In the genomic region with DNA sequence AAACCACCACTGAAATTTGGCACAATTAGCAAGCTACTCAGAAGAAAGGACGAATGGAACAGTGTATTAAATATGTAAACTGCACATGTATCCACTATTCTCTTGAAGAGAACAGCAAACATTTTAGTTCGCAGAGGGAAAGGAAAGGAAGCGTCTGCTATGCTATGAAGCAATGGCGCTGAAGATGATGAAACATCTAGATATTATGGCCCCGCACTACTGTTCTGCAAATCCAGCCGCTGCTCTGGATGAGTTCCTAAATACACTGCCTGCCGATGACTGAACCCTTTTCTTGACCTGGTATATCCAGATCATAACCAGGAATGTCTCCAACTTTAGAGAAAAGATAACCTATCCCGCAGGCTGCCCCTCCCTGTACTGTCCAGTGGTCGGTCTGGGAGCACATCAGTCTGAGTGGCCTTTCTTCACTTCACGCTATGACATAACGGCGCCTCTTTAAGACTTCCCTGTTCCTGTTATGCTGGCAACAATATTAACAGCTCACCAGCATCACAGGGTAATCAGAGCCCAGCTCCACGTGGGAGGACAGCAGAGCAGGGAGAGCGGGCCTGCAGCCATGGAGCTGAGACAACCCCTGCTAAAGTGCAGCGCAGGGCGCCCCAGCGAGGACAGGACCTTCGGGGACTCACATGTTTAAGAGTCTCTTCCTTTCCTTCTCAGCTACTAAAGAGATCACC, we compare ENCODE assay signal across 39 mouse cellular contexts. TPM values are rescaled to one million over a fixed set of nuclear protein-coding genes. Genes with fewer than 3 reads are reported as not detected.
A peak's percentile ranks its signal among the peaks of the same experiment; 100 is the strongest.
DNase-seq lines count a peak whose midpoint lies in the region; ATAC-seq and TF ChIP-seq lines count a peak whose summit lies in the region.
"Had no signal": no experiment of that assay in that cellular context is flagged by ENCODE, and none has a peak within 500 bp of the region (broad histone marks: within the 10 kb centered on the region; RNA-seq: fewer than 3 reads in every experiment).

No protein-coding gene starts in this region.

- no peaks in the 10 kb centered on the region for H3K27me3 ChIP-seq in lung, embryonic 16.5 days (ENCODE audit: control insufficient read depth, insufficient read depth, low read depth, low read length)
- H3K27me3 ChIP-seq: embryonic facial prominence, embryonic 15.5 days; forebrain, embryonic 12.5 days; heart, embryonic 13.5 days; limb, embryonic 12.5 days; midbrain, embryonic 15.5 days had no signal

- no peak for TF ChIP-seq POLR2A in lung, adult 2 months (IDR thresholded peaks at IDR 0.05; ENCODE audit: borderline replicate concordance, extremely low read depth, low read depth, low read length)

- no peaks in the 10 kb centered on the region for H3K9me3 ChIP-seq in lung, embryonic 16.5 days (ENCODE audit: control insufficient read depth, low read length)
- H3K9me3 ChIP-seq: embryonic facial prominence, embryonic 10.5 days; embryonic facial prominence, embryonic 15.5 days; forebrain, embryonic 12.5 days; heart, embryonic 13.5 days; limb, embryonic 12.5 days; midbrain, embryonic 10.5 days; midbrain, embryonic 15.5 days had no signal

- intact Hi-C loops in heart, postnatal 10 days (cut with DNase I), result no loop called here
- intact Hi-C loops in heart, postnatal 36 days (cut with DNase I), result no loop called here

- no peak overlapping the region for H3K9ac ChIP-seq in lung, embryonic 16.5 days (ENCODE audit: low read length)
- H3K9ac ChIP-seq: embryonic facial prominence, embryonic 15.5 days; forebrain, embryonic 12.5 days; forebrain, postnatal 0 days; heart, embryonic 13.5 days; hindbrain, embryonic 14.5 days; limb, embryonic 12.5 days; liver, embryonic 14.5 days; midbrain, embryonic 15.5 days had no signal

- no peak overlapping the region for H3K4me2 ChIP-seq in lung, embryonic 16.5 days (ENCODE audit: low read depth, low read length)
- H3K4me2 ChIP-seq: embryonic facial prominence, embryonic 15.5 days; forebrain, embryonic 12.5 days; heart, embryonic 13.5 days; hindbrain, embryonic 14.5 days; limb, embryonic 12.5 days; midbrain, embryonic 15.5 days had no signal

- DNase-seq in heart, postnatal 10 days, result peak; percentile 36 to 38
- DNase-seq in heart, postnatal 36 days, result no peak
- DNase-seq in lung, adult 2 months, result no peak
- peak; percentile 18 for DNase-seq in 416B (ENCODE audit: low read depth)
- no peak for DNase-seq in kidney, postnatal 25 days
- DNase-seq in adipocyte (ENCODE audit: low spot score), result no peak
- DNase-seq: adrenal gland, adult 2 months; adrenal gland, postnatal 36 days; B cell, adult 2 months; cerebellum, adult 2 months; cerebellum, postnatal 14 days; forebrain, postnatal 0 days; gastrocnemius, postnatal 10 days; kidney, postnatal 14 days; right cerebral cortex, adult 18-20 months; right cerebral cortex, postnatal 4 days; thymus, adult 18-20 months; thymus, postnatal 4 days had no signal

- H3K4me3 ChIP-seq in lung, embryonic 16.5 days (ENCODE audit: low read length), result no peak overlapping the region
- H3K4me3 ChIP-seq in lung, adult 2 months (replicated peaks; ENCODE audit: extremely low read depth, low read depth, low read length), result no peak overlapping the region
- H3K4me3 ChIP-seq: embryonic facial prominence, embryonic 10.5 days; embryonic facial prominence, embryonic 15.5 days; forebrain, embryonic 12.5 days; heart, embryonic 13.5 days; limb, embryonic 12.5 days; midbrain, embryonic 10.5 days; midbrain, embryonic 15.5 days had no signal

- ATAC-seq in lung, embryonic 16.5 days (ENCODE audit: low read depth), result 0 out of 2 replicates have a peak, but pooled peaks have one; percentile 26
- peak; percentile 89 for ATAC-seq in granulocyte monocyte progenitor cell, adult 5-6 weeks (replicated peaks; ENCODE audit: poor library complexity, severe bottlenecking)
- ATAC-seq: forebrain, postnatal 0 days; intestine, postnatal 0 days; midbrain, embryonic 15.5 days had no signal

- no peak overlapping the region for H3K27ac ChIP-seq in lung, embryonic 16.5 days (ENCODE audit: low read length)
- H3K27ac ChIP-seq: embryonic facial prominence, embryonic 10.5 days; embryonic facial prominence, embryonic 15.5 days; forebrain, embryonic 12.5 days; heart, embryonic 13.5 days; hindbrain, embryonic 14.5 days; limb, embryonic 12.5 days; liver, embryonic 14.5 days; macrophage; midbrain, embryonic 10.5 days; midbrain, embryonic 15.5 days; stomach, postnatal 0 days had no signal

- 85% methylated on average over 18 of the region's 18 CpGs for WGBS in lung, embryonic 16.5 days
- 73% methylated on average over 18 of the region's 18 CpGs for WGBS in lung, adult 2 months

- no peaks in the 10 kb centered on the region for H3K4me1 ChIP-seq in lung, embryonic 16.5 days (replicated peaks; ENCODE audit: control insufficient read depth, insufficient read depth, low read length)
- H3K4me1 ChIP-seq in lung, adult 2 months (ENCODE audit: control insufficient read depth, insufficient read depth, low read length), result no peaks in the 10 kb centered on the region
- H3K4me1 ChIP-seq: embryonic facial prominence, embryonic 10.5 days; embryonic facial prominence, embryonic 15.5 days; forebrain, embryonic 12.5 days; limb, embryonic 12.5 days; midbrain, embryonic 10.5 days; midbrain, embryonic 15.5 days had no signal

- no peak for TF ChIP-seq CTCF in lung, adult 2 months (IDR thresholded peaks at IDR 0.05; ENCODE audit: insufficient read depth, low read length)

- peaks cover 37% of the 10 kb centered on the region for H3K36me3 ChIP-seq in lung, embryonic 16.5 days (ENCODE audit: control insufficient read depth, insufficient read depth, low read length)

RNA-seq across cellular contexts. Expression of gene Cct2, which starts 8.7 kb away (rescaled TPM):
- total RNA-seq in heart, postnatal 10 days (2021), result 100 to 1,000 TPM; 160 to 179 TPM
- total RNA-seq in heart, postnatal 36 days (2021), result 100 to 1,000 TPM; 132 to 137 TPM
- polyA plus RNA-seq in lung, embryonic 16.5 days (2015; fragmentation: Nextera tagmentation; extraction: Ambion mirVana), result 213 and 228 TPM in 2 replicates
- 36.0 and 56.1 TPM in 2 replicates for polyA plus RNA-seq in lung, adult 2 months (2012; rRNA removed)
- 387 and 450 TPM in 2 replicates for total RNA-seq in granulocyte monocyte progenitor cell, adult 5-6 weeks (2014; fragmentation: Nextera tagmentation)
- 517 and 619 TPM in 2 replicates for total RNA-seq in granulocyte monocyte progenitor cell, adult 5-6 weeks (2017)

RNA-seq across cellular contexts. Expression of gene Lrrc10, which starts 27.2 kb away (rescaled TPM):
- total RNA-seq in heart, postnatal 10 days (2021), result 100 to 1,000 TPM; 156 to 283 TPM
- 100 to 1,000 TPM; 168 to 289 TPM for total RNA-seq in heart, postnatal 36 days (2021)
- polyA plus RNA-seq in lung, embryonic 16.5 days (2015; fragmentation: Nextera tagmentation; extraction: Ambion mirVana), result 0.49 and 0.65 TPM in 2 replicates
- 1.1 and 2.4 TPM in 2 replicates for polyA plus RNA-seq in lung, adult 2 months (2012; rRNA removed)
- not detected in 2 replicates for total RNA-seq in granulocyte monocyte progenitor cell, adult 5-6 weeks (2014; fragmentation: Nextera tagmentation)
- total RNA-seq in granulocyte monocyte progenitor cell, adult 5-6 weeks (2017), result not detected in 2 replicates
- total RNA-seq: adrenal gland, adult 2 months; adrenal gland, postnatal 36 days; forebrain, postnatal 0 days; gastrocnemius, postnatal 10 days; hematopoietic stem cell, adult 5-6 weeks; layer of hippocampus, adult 18-20 months; left cerebral cortex, adult 18-20 months; left cerebral cortex, postnatal 25 days had no signal
- polyA plus RNA-seq: adrenal gland, adult 2 months; cerebellum, adult 2 months; embryonic facial prominence, embryonic 10.5 days; forebrain, embryonic 12.5 days; forebrain, postnatal 0 days; hindbrain, embryonic 14.5 days; intestine, postnatal 0 days; kidney, embryonic 14.5 days; liver, embryonic 14.5 days; macrophage; midbrain, embryonic 15.5 days; neural tube, embryonic 11.5 days; spleen, adult 2 months; stomach, postnatal 0 days had no signal

Comparison
In these comparisons a context has a peak if more than half of its experiments do, and no peak if none do; other contexts are left out.
1. DNase-seq: peak in heart, postnatal 10 days (2 of 2) and 416B (single experiment); none in heart, postnatal 36 days (0 of 2), lung, adult 2 months (single experiment), kidney, postnatal 25 days (0 of 2) and adipocyte (single experiment).
2. RNA of gene Lrrc10, which starts 27.2 kb away (total RNA-seq): 168 to 289 TPM in heart, postnatal 36 days and 156 to 283 TPM in heart, postnatal 10 days; not detected in granulocyte monocyte progenitor cell, adult 5-6 weeks; every median in the first group is over 100 times any median in the second.